Mouse (Mus musculus): ENCODE results near the gene Pgp. TPM values are rescaled to one million over a fixed set of nuclear protein-coding genes. Genes with fewer than 3 reads are reported as not detected.
"Not testable (repeated sequence)": the region's sequence is repeated elsewhere in the genome, so short reads cannot be mapped to it uniquely, and the experiment has no call there.

Pgp gene
- polyA plus RNA-seq (2012; rRNA removed) = 85.4 and 95.8 TPM in 2 replicates

- peak; percentile 98 to 99 for DNase-seq (ENCODE audit: extremely low spot score in 1 of 2, low spot score in 1 of 2)
These were observed at the start of gene Pgp, which contains the start of gene E4f1 for GRCm38 (mm10) chr17:24469910-24470602. Gene Pgp (plus strand): TSS chr17:24470392. Gene E4f1 (minus strand): TSS chr17:24470313.

DNA sequence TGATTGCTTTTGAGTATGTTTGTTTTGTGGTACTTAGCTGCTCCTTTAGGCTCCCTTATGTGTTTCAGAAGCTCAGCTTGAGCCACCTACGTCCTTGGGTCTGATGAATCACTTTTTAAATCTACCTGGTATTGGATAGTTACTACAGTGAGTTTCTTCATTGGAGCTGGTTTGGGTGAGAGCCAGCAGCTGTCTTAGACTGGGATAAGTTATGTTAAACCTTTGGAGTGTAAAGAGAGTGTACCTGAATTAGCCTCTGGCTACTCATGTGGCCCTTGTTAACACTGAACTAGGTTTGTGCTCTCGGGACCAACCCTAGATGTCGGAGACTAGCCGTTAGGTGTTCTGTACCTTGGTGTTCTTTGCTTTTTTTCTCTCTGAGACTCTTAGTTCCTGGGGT lies 47.1 kb upstream of the Pgp start:
- DNase-seq (ENCODE audit: extremely low spot score in 1 of 2, low spot score in 1 of 2) = no peak

GRCm38 (mm10) chr17:24424489-24424888 lies 45.7 kb upstream of the Pgp start:
- no peak for DNase-seq (ENCODE audit: extremely low spot score in 1 of 2, low spot score in 1 of 2)

DNA sequence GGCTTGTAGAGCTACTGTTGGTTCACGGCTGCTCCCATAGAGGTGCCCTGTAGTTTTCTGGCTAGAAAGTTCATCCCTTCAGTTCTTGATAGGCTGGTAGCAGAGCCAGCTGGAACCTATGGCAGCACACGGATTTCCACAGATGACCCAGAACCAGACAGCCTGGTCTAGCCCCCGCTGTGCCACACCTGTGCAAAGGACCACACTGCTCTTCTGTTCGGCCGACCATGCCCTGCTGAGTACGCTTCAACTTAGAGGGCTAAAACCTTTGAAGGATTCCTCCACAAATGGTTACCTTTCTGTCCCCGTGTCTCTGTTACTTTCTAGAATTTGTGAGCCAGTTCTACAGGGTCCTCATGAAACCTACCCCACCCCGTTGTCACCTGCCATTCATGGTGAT lies 44.9 kb upstream of the Pgp start:
- DNase-seq (ENCODE audit: extremely low spot score in 1 of 2, low spot score in 1 of 2) = not testable (repeated sequence)

- no peak for DNase-seq (ENCODE audit: extremely low spot score in 1 of 2, low spot score in 1 of 2)
These were observed 44.3 kb upstream of the Pgp start for GRCm38 (mm10) chr17:24425905-24426304.

GRCm38 (mm10) chr17:24426471-24427169 lies 43.6 kb upstream of the Pgp start, which contains the start of gene Eci1:
Gene Eci1 (plus strand): TSS chr17:24426641.
- peak; percentile 87 to 90 for DNase-seq (ENCODE audit: extremely low spot score in 1 of 2, low spot score in 1 of 2)

GRCm38 (mm10) chr17:24427170-24427557 lies 43.0 kb upstream of the Pgp start:
- DNase-seq (ENCODE audit: extremely low spot score in 1 of 2, low spot score in 1 of 2) = no peak

DNA sequence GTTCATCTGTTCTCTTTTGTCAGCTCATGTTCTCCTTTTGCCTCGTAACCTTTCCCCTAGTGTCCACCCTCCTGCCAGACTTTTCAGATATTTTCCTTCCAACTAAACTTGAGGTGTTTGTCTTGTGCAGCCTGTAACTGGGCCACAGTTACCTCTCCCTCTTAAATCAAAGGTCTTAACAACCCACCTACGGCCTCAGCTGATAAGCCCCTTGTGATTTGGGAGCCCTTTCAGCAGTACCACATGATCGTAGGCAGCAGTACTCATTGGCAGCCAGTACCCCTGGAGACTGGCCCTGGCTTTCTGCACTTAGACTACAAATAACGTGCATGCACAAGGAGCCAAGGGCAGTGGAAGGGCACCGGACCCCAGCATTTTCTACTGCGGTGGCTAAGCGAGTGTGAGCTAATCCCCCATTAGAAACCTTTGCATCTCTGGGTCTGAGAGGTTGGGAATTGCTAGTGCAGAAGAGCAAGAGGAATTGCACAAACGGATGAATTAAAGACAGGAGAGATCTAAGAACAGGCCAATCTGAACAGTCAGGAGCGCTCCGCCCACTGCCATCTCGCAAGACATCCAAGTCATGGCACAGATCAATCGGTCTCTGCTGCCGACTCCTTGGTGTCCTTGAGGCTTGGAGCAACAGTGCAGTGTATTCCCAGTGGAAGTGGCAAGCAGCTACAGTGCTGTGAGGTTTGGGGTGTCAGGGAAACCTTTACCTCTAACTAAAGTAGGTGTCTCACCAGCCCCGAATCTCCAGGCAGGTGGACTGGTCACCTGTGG lies 40.8 kb upstream of the Pgp start:
- DNase-seq (ENCODE audit: extremely low spot score in 1 of 2, low spot score in 1 of 2) = no peak

DNA sequence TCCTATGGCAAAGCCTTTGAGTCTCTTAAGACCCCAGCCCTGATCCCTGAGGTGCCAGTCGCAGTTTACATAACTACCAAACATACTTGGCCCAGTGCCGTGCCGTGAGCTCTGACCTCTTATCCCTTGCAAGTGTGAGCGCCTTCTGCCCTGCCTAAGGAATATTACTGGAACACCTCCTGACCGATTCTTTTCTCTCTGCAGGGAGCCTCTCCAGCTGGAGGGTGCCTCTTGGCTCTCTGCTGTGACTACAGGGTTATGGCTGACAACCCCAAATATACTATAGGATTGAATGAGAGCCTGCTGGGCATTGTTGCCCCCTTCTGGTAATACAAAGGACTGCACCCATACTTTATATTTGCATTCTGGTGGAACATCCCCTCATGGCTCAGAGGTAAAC lies 33.2 kb upstream of the Pgp start:
- DNase-seq (ENCODE audit: extremely low spot score in 1 of 2, low spot score in 1 of 2) = peak in 1 of 2 experiments; percentile 66

GRCm38 (mm10) chr17:24440377-24440776 lies 29.8 kb upstream of the Pgp start:
- DNase-seq (ENCODE audit: extremely low spot score in 1 of 2, low spot score in 1 of 2) = no peak

- DNase-seq (ENCODE audit: extremely low spot score in 1 of 2, low spot score in 1 of 2) = no peak
These were observed 29.0 kb upstream of the Pgp start for GRCm38 (mm10) chr17:24441148-24441547.

DNA sequence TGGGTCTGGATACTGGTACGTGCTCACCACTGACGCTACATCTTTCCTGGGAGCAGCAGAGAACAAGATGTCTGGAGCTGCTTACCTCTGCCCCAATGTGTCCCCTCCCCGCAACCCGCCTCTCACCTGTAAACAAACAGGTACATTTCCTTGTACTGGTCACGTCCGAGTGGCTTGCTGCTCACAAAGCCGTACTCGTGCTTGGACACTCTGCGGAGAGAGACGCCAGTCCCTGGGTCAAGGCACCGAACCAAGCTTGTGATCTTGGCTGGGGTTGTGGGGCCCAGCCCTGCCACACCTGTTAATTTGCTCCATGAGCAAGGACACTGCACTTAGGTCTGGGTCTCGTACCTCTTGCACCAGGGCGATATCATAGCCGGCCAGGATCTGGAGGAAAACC lies 28.1 kb upstream of the Pgp start:
- no peak for DNase-seq (ENCODE audit: extremely low spot score in 1 of 2, low spot score in 1 of 2)

- DNase-seq (ENCODE audit: extremely low spot score in 1 of 2, low spot score in 1 of 2) = no peak
These were observed 27.5 kb upstream of the Pgp start, which contains the start of gene Dnase1l2 for GRCm38 (mm10) chr17:24442632-24443155. Gene Dnase1l2 (minus strand): TSS chr17:24443105.

- peak; percentile 46 to 67 for DNase-seq (ENCODE audit: extremely low spot score in 1 of 2, low spot score in 1 of 2)
These were observed 26.8 kb upstream of the Pgp start for GRCm38 (mm10) chr17:24443409-24443808.

- DNase-seq (ENCODE audit: extremely low spot score in 1 of 2, low spot score in 1 of 2) = no peak
These were observed 23.6 kb upstream of the Pgp start for GRCm38 (mm10) chr17:24446590-24446989.

DNA sequence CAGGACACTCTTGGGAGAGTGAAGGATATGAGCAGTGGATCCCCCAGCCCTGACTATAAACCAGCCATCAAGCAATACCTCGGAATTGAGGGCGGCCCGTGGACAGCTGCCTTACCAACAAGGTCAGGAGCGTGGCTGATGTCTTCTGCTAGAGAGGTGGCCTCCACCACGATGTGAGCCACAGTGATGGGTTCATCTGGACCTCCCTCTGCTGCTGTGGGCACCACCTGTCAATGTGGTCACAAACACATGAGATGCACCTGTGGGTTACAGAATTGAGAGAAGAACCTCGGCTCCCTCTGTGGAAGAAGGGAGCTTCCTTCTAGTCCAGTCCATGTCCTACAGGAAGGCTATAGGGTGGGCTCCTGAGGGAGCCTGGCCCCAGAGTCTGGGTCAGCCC lies 20.7 kb upstream of the Pgp start:
- no peak for DNase-seq (ENCODE audit: extremely low spot score in 1 of 2, low spot score in 1 of 2)

GRCm38 (mm10) chr17:24451220-24451619 lies 19.0 kb upstream of the Pgp start:
- no peak for DNase-seq (ENCODE audit: extremely low spot score in 1 of 2, low spot score in 1 of 2)

GRCm38 (mm10) chr17:24453372-24453771 lies 16.8 kb upstream of the Pgp start:
- no peak for DNase-seq (ENCODE audit: extremely low spot score in 1 of 2, low spot score in 1 of 2)

- no peak for DNase-seq (ENCODE audit: extremely low spot score in 1 of 2, low spot score in 1 of 2)
These were observed 15.9 kb upstream of the Pgp start for GRCm38 (mm10) chr17:24454218-24454755.

GRCm38 (mm10) chr17:24454756-24455522 lies 15.3 kb upstream of the Pgp start:
- peak; percentile 98 to 99 for DNase-seq (ENCODE audit: extremely low spot score in 1 of 2, low spot score in 1 of 2)

Measured in frontal cortex, adult 2 months (tissue).